In genomic region chr17:79032782-79033181, GRCm38 (mm10) we compare ENCODE assay signal across 22 mouse cellular contexts.
"Had no signal": no experiment of that assay in that cellular context is flagged by ENCODE, and none has a peak within 500 bp of the region (broad histone marks: within the 10 kb centered on the region; RNA-seq: fewer than 3 reads in every experiment).

No protein-coding gene starts in this region.

- H3K9me3 ChIP-seq: heart, embryonic 10.5 days; heart, embryonic 12.5 days; hindbrain, embryonic 15.5 days; limb, embryonic 12.5 days had no signal

- H3K4me3 ChIP-seq: gastrocnemius, adult 2 months; heart, embryonic 10.5 days; heart, embryonic 12.5 days; hindbrain, embryonic 13.5 days; hindbrain, embryonic 15.5 days; kidney, embryonic 15.5 days; limb, embryonic 12.5 days had no signal

- H3K9ac ChIP-seq: heart, embryonic 12.5 days; hindbrain, embryonic 13.5 days; hindbrain, embryonic 15.5 days; kidney, embryonic 15.5 days; limb, embryonic 12.5 days had no signal

- H3K4me1 ChIP-seq: heart, embryonic 12.5 days; hindbrain, embryonic 13.5 days; hindbrain, embryonic 15.5 days; limb, embryonic 12.5 days had no signal

- DNase-seq: gastrocnemius, adult 2 months; gastrocnemius, postnatal 10 days; gastrocnemius, postnatal 25 days; heart, adult 18-20 months; heart, postnatal 10 days; heart, postnatal 36 days; kidney, adult 11 months; kidney, adult 2 months; kidney, postnatal 14 days; kidney, postnatal 36 days; layer of hippocampus, adult 9-11 months; layer of hippocampus, postnatal 36 days; left cerebral cortex, postnatal 4 days had no signal

- H3K27ac ChIP-seq: gastrocnemius, adult 2 months; heart, embryonic 10.5 days; hindbrain, embryonic 13.5 days; hindbrain, embryonic 15.5 days; hindbrain, postnatal 0 days; kidney, embryonic 15.5 days; kidney, postnatal 0 days; limb, embryonic 12.5 days had no signal

- H3K4me2 ChIP-seq: heart, embryonic 12.5 days; hindbrain, embryonic 13.5 days; hindbrain, embryonic 15.5 days; kidney, embryonic 15.5 days; limb, embryonic 12.5 days had no signal

- H3K36me3 ChIP-seq: heart, embryonic 10.5 days; heart, embryonic 12.5 days; hindbrain, embryonic 13.5 days; hindbrain, embryonic 15.5 days; kidney, embryonic 15.5 days; limb, embryonic 12.5 days had no signal

- ATAC-seq: hindbrain, postnatal 0 days; intestine, embryonic 16.5 days had no signal

- H3K27me3 ChIP-seq: heart, embryonic 12.5 days; hindbrain, embryonic 13.5 days; hindbrain, embryonic 15.5 days; kidney, embryonic 15.5 days; limb, embryonic 12.5 days had no signal
